Mouse (Mus musculus): ENCODE results near the gene 5530401A14Rik.
A peak's percentile ranks its signal among the peaks of the same experiment; 100 is the strongest.

The 5530401A14Rik gene

DNA sequence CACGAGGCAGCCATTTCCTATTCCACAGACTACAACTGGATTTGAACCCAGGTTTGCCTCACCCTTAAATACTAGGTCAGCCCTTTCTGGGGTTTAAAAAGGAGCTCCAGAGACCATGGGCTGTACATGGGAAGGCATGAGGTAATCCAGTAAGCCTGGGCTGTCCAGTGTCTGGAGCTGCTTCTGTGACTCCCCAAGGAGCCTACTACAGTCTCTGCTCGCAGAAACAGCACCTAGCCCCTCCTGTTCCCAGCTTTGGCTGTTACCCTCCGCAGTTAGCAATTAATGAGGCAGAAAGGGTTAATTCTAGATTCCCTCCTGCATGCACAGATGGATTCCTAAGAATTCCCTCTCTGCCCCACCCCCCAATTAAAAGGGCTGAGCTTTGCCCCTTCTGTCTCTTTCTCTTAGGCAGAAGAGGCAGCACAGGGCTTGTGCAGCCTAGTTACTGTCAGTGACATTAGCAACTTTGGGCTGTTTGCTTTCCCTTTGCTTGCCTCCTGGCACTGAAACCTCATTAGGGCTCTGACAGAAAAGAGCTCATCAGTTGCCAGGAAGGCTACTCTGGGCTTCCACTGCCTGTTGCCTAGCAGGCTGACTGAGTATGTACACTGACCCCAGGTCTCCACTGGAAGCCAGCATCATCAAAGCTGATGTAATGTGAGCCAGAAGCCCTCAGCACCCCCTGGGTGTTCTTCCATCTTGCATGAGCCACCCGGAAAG is at the start of gene 5530401A14Rik:
Gene 5530401A14Rik (plus strand): TSS at position 424 of the 723 bp plus-strand sequence.
- DNase-seq (ENCODE audit: low read depth) = peak; percentile 2

GRCm38 (mm10) chr11:81814816-81815215 is 45.7 kb upstream of the 5530401A14Rik start:
- DNase-seq (ENCODE audit: low read depth) = peak; percentile 5

GRCm38 (mm10) chr11:81816531-81816930 is 43.9 kb upstream of the 5530401A14Rik start:
- DNase-seq (ENCODE audit: low read depth) = no peak

DNA sequence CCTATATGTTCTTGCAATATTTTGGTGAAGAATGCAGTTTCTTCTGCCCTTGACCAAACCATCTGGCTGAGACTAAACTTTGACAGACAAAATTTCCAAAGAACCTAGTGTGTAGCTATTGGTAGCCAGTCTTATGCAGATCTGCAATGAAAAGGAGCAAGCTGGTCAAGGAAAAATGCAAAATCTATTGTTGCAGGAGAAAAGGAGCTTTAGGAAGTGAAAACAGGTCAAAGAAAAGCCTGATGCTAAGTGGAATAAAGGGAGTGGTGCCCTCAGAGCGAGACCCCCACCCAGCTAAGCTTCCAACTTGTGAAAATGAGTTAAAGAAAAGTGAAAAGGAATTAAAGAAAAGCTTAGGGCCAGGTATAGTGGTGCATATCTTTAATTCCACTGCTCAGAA is 28.1 kb upstream of the 5530401A14Rik start:
- no peak for DNase-seq (ENCODE audit: low read depth)

DNA sequence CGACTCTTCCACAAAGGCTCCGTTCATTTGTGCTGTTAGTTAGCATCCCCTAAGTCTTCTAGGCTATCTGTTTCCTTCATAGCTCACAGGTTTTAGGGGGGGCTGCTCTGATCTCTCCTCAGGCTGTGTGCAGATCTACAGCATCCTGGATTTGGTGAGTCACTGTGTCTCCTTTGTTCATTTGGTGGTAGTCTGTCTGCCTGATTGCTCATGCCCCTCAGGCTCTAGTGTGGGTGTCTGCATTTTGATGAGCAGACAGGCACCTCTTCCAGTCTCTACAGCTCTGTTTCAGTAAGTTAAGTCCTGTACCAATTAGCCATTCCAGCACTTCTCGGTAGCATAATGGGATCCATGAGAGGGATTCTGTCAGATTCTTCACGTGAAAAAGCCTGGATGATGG is 22.0 kb upstream of the 5530401A14Rik start:
- DNase-seq (ENCODE audit: low read depth) = no peak

DNA sequence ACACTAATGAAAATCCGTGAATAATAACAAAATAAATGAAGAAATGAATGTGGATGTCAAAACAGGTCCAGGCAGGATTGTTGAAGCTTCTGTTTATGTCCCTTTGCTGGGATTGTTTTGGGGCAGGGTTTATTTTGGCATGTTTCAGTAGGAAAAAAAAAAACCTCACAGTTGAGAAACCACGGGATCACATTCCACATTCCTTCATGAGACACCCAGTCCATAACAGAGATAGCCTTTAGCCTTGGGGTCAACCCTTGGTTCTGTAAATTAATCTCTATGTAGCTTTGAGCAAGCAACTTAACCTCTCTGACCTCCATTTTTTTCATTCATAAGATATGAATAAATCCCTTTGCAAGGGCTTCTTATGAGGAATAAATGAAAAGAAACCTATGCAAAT is 19.5 kb upstream of the 5530401A14Rik start:
- no peak for DNase-seq (ENCODE audit: low read depth)

GRCm38 (mm10) chr11:81845010-81845685 is 15.3 kb upstream of the 5530401A14Rik start:
- peak; percentile 41 for DNase-seq (ENCODE audit: low read depth)

- no peak for DNase-seq (ENCODE audit: low read depth)
These were observed 14.8 kb upstream of the 5530401A14Rik start for GRCm38 (mm10) chr11:81845686-81846036.

GRCm38 (mm10) chr11:81847773-81848490 is 12.5 kb upstream of the 5530401A14Rik start:
- DNase-seq (ENCODE audit: low read depth) = no peak

- no peak for DNase-seq (ENCODE audit: low read depth)
These were observed 5.3 kb downstream of the 5530401A14Rik start for GRCm38 (mm10) chr11:81865661-81866382.

DNA sequence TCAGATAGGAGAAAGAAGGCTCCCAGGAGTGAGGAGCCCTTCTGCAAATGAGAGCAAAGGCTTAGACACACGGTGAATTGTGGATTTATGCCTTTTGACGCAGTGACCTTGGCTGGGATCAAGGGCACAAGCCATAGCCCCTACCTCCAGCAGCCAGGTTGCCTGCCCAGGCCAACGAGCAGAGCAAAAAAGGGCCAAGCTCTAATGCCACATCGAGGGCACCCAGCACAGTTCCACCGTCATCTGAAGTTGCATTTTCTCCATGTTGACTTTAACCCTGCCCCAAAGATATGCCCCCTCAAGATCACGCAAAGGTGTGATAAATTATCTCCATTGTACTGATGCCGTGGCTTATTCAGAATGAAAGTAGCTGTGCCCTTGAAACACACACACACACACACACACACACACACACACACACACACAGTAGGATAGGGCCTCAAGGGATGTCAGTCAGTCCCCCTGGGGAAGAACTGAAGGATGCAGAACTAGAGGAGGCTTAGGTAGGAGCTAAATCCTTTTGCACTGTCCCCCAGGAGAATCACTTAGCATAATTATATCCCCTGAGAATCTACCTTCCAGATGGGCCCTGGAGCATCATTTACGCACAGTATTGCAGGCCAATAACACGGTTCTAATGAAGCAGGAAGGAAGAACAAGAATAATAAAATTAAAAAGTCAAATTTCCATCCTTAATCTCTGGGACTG is 11.2 kb downstream of the 5530401A14Rik start:
- no peak for DNase-seq (ENCODE audit: low read depth)

GRCm38 (mm10) chr11:81896511-81896910 is 36.0 kb downstream of the 5530401A14Rik start:
- DNase-seq (ENCODE audit: low read depth) = no peak

GRCm38 (mm10) chr11:81897547-81898354 is 37.3 kb downstream of the 5530401A14Rik start:
- no peak for DNase-seq (ENCODE audit: low read depth)

- no peak for DNase-seq (ENCODE audit: low read depth)
These were observed 41.8 kb downstream of the 5530401A14Rik start for GRCm38 (mm10) chr11:81902318-81902717.

GRCm38 (mm10) chr11:81908760-81909159 is 48.3 kb downstream of the 5530401A14Rik start:
- DNase-seq (ENCODE audit: low read depth) = peak; percentile 70

- peak; percentile 29 for DNase-seq (ENCODE audit: low read depth)
These were observed 49.0 kb downstream of the 5530401A14Rik start for GRCm38 (mm10) chr11:81909397-81909894.

GRCm38 (mm10) chr11:81913071-81913470 is 52.6 kb downstream of the 5530401A14Rik start:
- DNase-seq (ENCODE audit: low read depth) = no peak

DNA sequence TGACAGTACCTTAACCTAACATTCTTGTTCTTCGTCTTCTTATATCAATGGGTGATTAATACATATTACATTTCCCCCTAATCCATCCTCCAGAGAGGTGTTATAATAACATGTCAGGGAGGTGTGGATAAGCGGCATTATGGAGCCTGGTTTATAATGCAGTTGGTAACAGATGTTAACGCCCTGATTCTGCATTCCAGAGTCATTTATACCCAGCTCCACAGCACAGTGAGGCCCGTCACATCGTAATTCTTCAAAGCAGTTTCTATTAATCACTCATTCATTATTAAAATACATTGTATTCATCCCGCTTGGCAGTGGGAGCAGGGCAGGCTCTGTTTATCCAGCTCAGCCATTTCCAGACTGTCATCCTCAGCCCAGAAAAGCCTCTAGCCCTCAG is 55.0 kb downstream of the 5530401A14Rik start:
- no peak for DNase-seq (ENCODE audit: low read depth)

DNA sequence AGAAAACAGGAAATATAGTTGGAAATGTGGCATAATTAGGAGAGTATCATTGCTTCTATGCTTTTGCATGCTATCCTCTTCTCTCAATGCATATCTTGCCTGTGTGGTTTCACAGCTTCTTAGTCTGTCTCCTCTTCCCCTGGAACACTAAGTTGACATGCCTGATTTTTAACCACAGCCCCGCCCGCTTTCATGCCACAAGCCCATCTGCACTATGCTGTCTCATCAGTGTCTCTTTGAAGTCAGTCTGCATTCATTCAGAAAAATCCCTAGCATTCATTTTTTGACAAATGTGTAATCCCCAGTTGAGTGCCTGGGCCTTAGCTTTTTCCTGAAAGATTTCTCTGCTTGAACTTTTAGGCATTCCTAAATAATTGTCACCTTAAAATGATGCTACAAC is 62.6 kb downstream of the 5530401A14Rik start:
- peak; percentile 13 for DNase-seq (ENCODE audit: low read depth)

- no peak for DNase-seq (ENCODE audit: low read depth)
These were observed 63.2 kb downstream of the 5530401A14Rik start for GRCm38 (mm10) chr11:81923626-81924025.

DNA sequence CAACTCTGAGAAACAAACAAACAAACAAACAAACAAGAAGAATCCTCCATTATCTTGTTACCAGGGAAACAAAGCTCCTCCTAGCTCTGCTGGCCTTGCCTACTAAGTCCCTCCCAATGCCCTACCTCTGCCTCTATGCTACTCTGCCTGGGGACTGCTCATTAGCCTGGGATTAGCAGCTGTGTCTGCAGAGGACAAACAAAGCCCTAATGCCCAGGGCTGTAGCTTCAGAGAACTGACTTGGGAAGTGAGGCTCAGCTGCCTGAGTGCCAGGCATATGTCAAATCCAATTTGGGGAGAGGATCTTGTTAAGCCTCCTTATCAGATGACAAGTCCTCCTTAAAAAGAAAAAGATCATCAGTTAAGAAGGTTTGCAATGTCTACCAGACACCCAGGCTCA is 65.9 kb downstream of the 5530401A14Rik start:
- no peak for DNase-seq (ENCODE audit: low read depth)
